9 mouse cellular contexts compared by ENCODE assay signal in the genomic region with DNA sequence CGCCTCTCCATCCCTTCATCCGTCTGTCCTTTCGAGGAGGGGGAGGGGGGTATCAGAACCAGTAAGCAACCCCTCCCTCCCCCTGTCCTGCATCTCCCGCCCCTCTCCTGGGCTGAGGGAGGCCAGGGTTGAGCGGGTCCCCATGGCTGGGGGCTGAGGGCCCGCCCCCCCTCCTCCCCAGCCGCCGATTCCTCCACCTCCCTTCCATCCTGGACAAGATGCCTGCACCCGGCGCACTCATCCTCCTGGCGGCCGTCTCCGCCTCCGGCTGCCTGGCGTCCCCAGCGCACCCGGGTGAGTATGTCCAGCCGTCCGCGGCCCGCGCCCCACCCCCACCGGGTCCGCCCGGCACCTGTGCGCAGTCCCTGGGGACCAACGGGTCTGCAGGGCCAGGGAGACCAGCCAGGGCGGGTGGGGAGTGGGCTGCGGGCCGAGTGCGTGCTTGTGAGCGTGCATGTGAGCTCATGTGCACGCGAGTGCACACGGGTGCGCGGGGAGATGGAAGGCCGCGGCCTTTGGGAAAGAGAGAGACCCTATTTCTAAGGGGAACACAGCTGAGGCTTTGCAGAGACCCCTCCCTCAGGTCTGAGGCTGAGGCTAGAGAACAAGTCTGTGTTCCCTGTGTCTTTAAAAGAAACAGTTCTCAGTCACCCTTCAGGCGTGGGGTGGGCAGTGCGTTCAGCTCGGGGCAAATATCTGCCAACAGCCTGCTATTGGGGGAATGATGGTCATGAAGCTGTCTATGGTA. TPM values are rescaled to one million over a fixed set of nuclear protein-coding genes. Genes with fewer than 3 reads are reported as not detected.
A peak's percentile ranks its signal among the peaks of the same experiment; 100 is the strongest.
DNase-seq lines count a peak whose midpoint lies in the region; ATAC-seq and TF ChIP-seq lines count a peak whose summit lies in the region.
"Had no signal": no experiment of that assay in that cellular context is flagged by ENCODE, and none has a peak within 500 bp of the region (broad histone marks: within the 10 kb centered on the region; RNA-seq: fewer than 3 reads in every experiment).

No protein-coding gene starts in this region.

- no peaks in the 10 kb centered on the region for H3K36me3 ChIP-seq in heart, embryonic 11.5 days (ENCODE audit: control insufficient read depth, insufficient read depth, low read length)
- H3K36me3 ChIP-seq in ES-Bruce4 (ENCODE audit: control insufficient read depth, insufficient read depth, low read length, poor library complexity, severe bottlenecking), result no peaks in the 10 kb centered on the region
- H3K36me3 ChIP-seq in embryonic facial prominence, embryonic 10.5 days (replicated peaks), result peaks cover 36% of the 10 kb centered on the region
- peaks cover 33% of the 10 kb centered on the region for H3K36me3 ChIP-seq in neural tube, embryonic 12.5 days

- peak overlapping the region; percentile 56 for H3K9ac ChIP-seq in heart, embryonic 11.5 days (ENCODE audit: low read depth, low read length)
- H3K9ac ChIP-seq in ES-Bruce4 (ENCODE audit: low read depth, poor library complexity, severe bottlenecking), result peak overlapping the region; percentile 66
- H3K9ac ChIP-seq in neural tube, embryonic 12.5 days, result peak overlapping the region; percentile 92

- H3K9me3 ChIP-seq in heart, embryonic 11.5 days (replicated peaks; ENCODE audit: control insufficient read depth, low read length), result no peaks in the 10 kb centered on the region
- H3K9me3 ChIP-seq in ES-Bruce4 (replicated peaks; ENCODE audit: control insufficient read depth, insufficient read depth, low read length, poor library complexity, severe bottlenecking), result no peaks in the 10 kb centered on the region
- H3K9me3 ChIP-seq in embryonic facial prominence, embryonic 10.5 days, result no peaks in the 10 kb centered on the region
- H3K9me3 ChIP-seq in neural tube, embryonic 12.5 days, result no peaks in the 10 kb centered on the region

- no peak overlapping the region for H3K27ac ChIP-seq in heart, embryonic 11.5 days (ENCODE audit: low read depth, low read length)
- no peak overlapping the region for H3K27ac ChIP-seq in ES-Bruce4 (ENCODE audit: insufficient read depth, low read length)
- H3K27ac ChIP-seq in embryonic facial prominence, embryonic 10.5 days (replicated peaks), result peak overlapping the region; percentile 88
- H3K27ac ChIP-seq in neural tube, embryonic 12.5 days, result peak overlapping the region; percentile 90

- under 1% methylated on average over 38 of the region's 42 CpGs for WGBS in heart, embryonic 11.5 days (ENCODE audit: insufficient replicate concordance)
- WGBS in embryonic facial prominence, embryonic 10.5 days, result under 1% methylated on average over 40 of the region's 42 CpGs
- WGBS in neural tube, embryonic 12.5 days, result under 1% methylated on average over 38 of the region's 42 CpGs

- no peak for TF ChIP-seq POLR2A in ES-Bruce4 (IDR thresholded peaks at IDR 0.05; ENCODE audit: insufficient read depth, low read length)

- no peak for TF ChIP-seq CTCF in ES-Bruce4 (IDR thresholded peaks at IDR 0.05; ENCODE audit: low read depth, low read length)

- peaks cover 54% of the 10 kb centered on the region for H3K27me3 ChIP-seq in heart, embryonic 11.5 days (ENCODE audit: control insufficient read depth, insufficient read depth, low read length)
- no peaks in the 10 kb centered on the region for H3K27me3 ChIP-seq in ES-Bruce4 (ENCODE audit: control insufficient read depth, insufficient read depth, low read length, poor library complexity, severe bottlenecking)
- peaks cover 27% of the 10 kb centered on the region for H3K27me3 ChIP-seq in embryonic facial prominence, embryonic 10.5 days (replicated peaks; ENCODE audit: low read depth, poor library complexity, severe bottlenecking)
- no peaks in the 10 kb centered on the region for H3K27me3 ChIP-seq in neural tube, embryonic 12.5 days (replicated peaks)

- ATAC-seq in heart, embryonic 11.5 days (replicated peaks; ENCODE audit: insufficient number of reproducible peaks, low FRiP score, low TSS enrichment), result peak; percentile 8; the same call in 1 of the 2 replicates
- peak; percentile 48 for ATAC-seq in neural tube, embryonic 12.5 days (ENCODE audit: low FRiP score, low read depth)

- DNase-seq in heart, postnatal 4 days, result no peak
- no peak for DNase-seq in embryonic facial prominence, embryonic 10.5 days (ENCODE audit: low spot score)
- peak; percentile 67 for DNase-seq in kidney, postnatal 10 days
- no peak for DNase-seq in thymus, adult 18-20 months
- DNase-seq in layer of hippocampus, postnatal 14 days (ENCODE audit: low spot score in 2 of 2), result no peak

- H3K4me2 ChIP-seq in heart, embryonic 11.5 days, result peak overlapping the region; percentile 77
- peak overlapping the region; percentile 83 for H3K4me2 ChIP-seq in neural tube, embryonic 12.5 days (replicated peaks)

- H3K4me3 ChIP-seq in heart, embryonic 11.5 days (ENCODE audit: low read depth, low read length), result peak overlapping the region; percentile 52
- peak overlapping the region; percentile 69 for H3K4me3 ChIP-seq in ES-Bruce4 (ENCODE audit: low read depth, low read length)
- H3K4me3 ChIP-seq in embryonic facial prominence, embryonic 10.5 days, result peak overlapping the region; percentile 86
- peak overlapping the region; percentile 97 for H3K4me3 ChIP-seq in neural tube, embryonic 12.5 days

- H3K4me1 ChIP-seq in heart, embryonic 11.5 days (ENCODE audit: control insufficient read depth, insufficient read depth, low read length), result peaks cover 9% of the 10 kb centered on the region; the same call in 1 of the 2 replicates
- peaks cover 3% of the 10 kb centered on the region for H3K4me1 ChIP-seq in ES-Bruce4 (ENCODE audit: control insufficient read depth, insufficient read depth, low read length)
- H3K4me1 ChIP-seq in embryonic facial prominence, embryonic 10.5 days, result peaks cover 46% of the 10 kb centered on the region
- peaks cover 29% of the 10 kb centered on the region for H3K4me1 ChIP-seq in neural tube, embryonic 12.5 days

- TF ChIP-seq EP300 in ES-Bruce4 (IDR thresholded peaks at IDR 0.05; ENCODE audit: insufficient read depth, low read depth, low read length), result no peak

RNA-seq across cellular contexts. Expression of a gene that starts 1.1 kb away (rescaled TPM):
- polyA plus RNA-seq in heart, embryonic 11.5 days (2014; fragmentation: Nextera tagmentation; extraction: Ambion mirVana), result 0.27 and 0.33 TPM in 2 replicates
- not detected for total RNA-seq in heart, postnatal 4 days (2021)
- 5.4 and 6.4 TPM in 2 replicates for polyA plus RNA-seq in ES-Bruce4 (2011; ENCODE audit: insufficient read depth, insufficient read length, low read depth, missing spikeins)
- polyA plus RNA-seq in embryonic facial prominence, embryonic 10.5 days (2016; fragmentation: Nextera tagmentation; extraction: Ambion mirVana), result 1.6 and 1.7 TPM in 2 replicates
- polyA plus RNA-seq in neural tube, embryonic 12.5 days (2016; fragmentation: Nextera tagmentation; extraction: Ambion mirVana), result 2.1 and 2.4 TPM in 2 replicates
- total RNA-seq in layer of hippocampus, postnatal 14 days (2021), result 10 to 100 TPM in 1 of 2 experiments, 1 to 10 TPM in 1; 8.7 to 12.0 TPM

RNA-seq across cellular contexts. Expression of a gene that starts 2.0 kb away (rescaled TPM):
- polyA plus RNA-seq in heart, embryonic 11.5 days (2014; fragmentation: Nextera tagmentation; extraction: Ambion mirVana), result 0.41 and 1.1 TPM in 2 replicates
- under 1 TPM; 0.10 to 0.16 TPM for total RNA-seq in heart, postnatal 4 days (2021)
- 9.6 and 11.3 TPM in 2 replicates for polyA plus RNA-seq in ES-Bruce4 (2011; ENCODE audit: insufficient read depth, insufficient read length, low read depth, missing spikeins)
- polyA plus RNA-seq in embryonic facial prominence, embryonic 10.5 days (2016; fragmentation: Nextera tagmentation; extraction: Ambion mirVana), result 2.1 and 3.0 TPM in 2 replicates
- 10.9 and 14.1 TPM in 2 replicates for polyA plus RNA-seq in neural tube, embryonic 12.5 days (2016; fragmentation: Nextera tagmentation; extraction: Ambion mirVana)
- 100 to 1,000 TPM; 290 to 306 TPM for total RNA-seq in layer of hippocampus, postnatal 14 days (2021)

RNA-seq across cellular contexts. Expression of a gene that starts 28.8 kb away (rescaled TPM):
- polyA plus RNA-seq in heart, embryonic 11.5 days (2014; fragmentation: Nextera tagmentation; extraction: Ambion mirVana), result 89.7 and 104 TPM in 2 replicates
- 100 to 1,000 TPM; 105 to 107 TPM for total RNA-seq in heart, postnatal 4 days (2021)
- polyA plus RNA-seq in ES-Bruce4 (2011; ENCODE audit: insufficient read depth, insufficient read length, low read depth, missing spikeins), result 75.1 and 75.8 TPM in 2 replicates
- 157 and 161 TPM in 2 replicates for polyA plus RNA-seq in embryonic facial prominence, embryonic 10.5 days (2016; fragmentation: Nextera tagmentation; extraction: Ambion mirVana)
- 305 and 308 TPM in 2 replicates for polyA plus RNA-seq in neural tube, embryonic 12.5 days (2016; fragmentation: Nextera tagmentation; extraction: Ambion mirVana)
- 100 to 1,000 TPM; 174 to 179 TPM for total RNA-seq in layer of hippocampus, postnatal 14 days (2021)

RNA-seq across cellular contexts. Expression of a gene that starts 39.0 kb away (rescaled TPM):
- polyA plus RNA-seq in heart, embryonic 11.5 days (2014; fragmentation: Nextera tagmentation; extraction: Ambion mirVana), result 0.39 and 1.0 TPM in 2 replicates
- total RNA-seq in heart, postnatal 4 days (2021), result under 1 TPM; 0.34 to 0.38 TPM
- polyA plus RNA-seq in ES-Bruce4 (2011; ENCODE audit: insufficient read depth, insufficient read length, low read depth, missing spikeins), result 0.75 TPM in 1 of 2 replicates, not detected in the other
- polyA plus RNA-seq in embryonic facial prominence, embryonic 10.5 days (2016; fragmentation: Nextera tagmentation; extraction: Ambion mirVana), result 0.88 and 1.5 TPM in 2 replicates
- polyA plus RNA-seq in neural tube, embryonic 12.5 days (2016; fragmentation: Nextera tagmentation; extraction: Ambion mirVana), result 0.86 and 0.87 TPM in 2 replicates
- total RNA-seq in layer of hippocampus, postnatal 14 days (2021), result 1 to 10 TPM; 1.6 to 2.1 TPM
- total RNA-seq: hematopoietic stem cell, adult 5-6 weeks had no signal

RNA-seq across cellular contexts. Expression of a gene that starts 45.2 kb away (rescaled TPM):
- polyA plus RNA-seq in heart, embryonic 11.5 days (2014; fragmentation: Nextera tagmentation; extraction: Ambion mirVana), result 48.7 and 49.8 TPM in 2 replicates
- total RNA-seq in heart, postnatal 4 days (2021), result 10 to 100 TPM; 19.3 to 19.9 TPM
- polyA plus RNA-seq in ES-Bruce4 (2011; ENCODE audit: insufficient read depth, insufficient read length, low read depth, missing spikeins), result 32.3 and 36.3 TPM in 2 replicates
- 127 and 132 TPM in 2 replicates for polyA plus RNA-seq in embryonic facial prominence, embryonic 10.5 days (2016; fragmentation: Nextera tagmentation; extraction: Ambion mirVana)
- polyA plus RNA-seq in neural tube, embryonic 12.5 days (2016; fragmentation: Nextera tagmentation; extraction: Ambion mirVana), result 48.3 and 50.7 TPM in 2 replicates
- total RNA-seq in layer of hippocampus, postnatal 14 days (2021), result 10 to 100 TPM; 21.2 to 21.9 TPM

Comparison
In these comparisons a context has a peak if more than half of its experiments do, and no peak if none do; other contexts are left out.
1. H3K27ac ChIP-seq: peak in embryonic facial prominence, embryonic 10.5 days (single experiment) and neural tube, embryonic 12.5 days (single experiment); none in heart, embryonic 11.5 days (single experiment) and ES-Bruce4 (single experiment).
2. Peak in every context shown above with its lines, with median percentiles within 50 percentile points of each other: H3K4me3 ChIP-seq and H3K9ac ChIP-seq.